Mouse (Mus musculus) thymus, adult 2 months (tissue): ENCODE measurements around the gene Olfr1496. TPM values are rescaled to one million over a fixed set of nuclear protein-coding genes. Genes with fewer than 3 reads are reported as not detected.

Source experiments
- DNase-seq: peaks from one replicate; pipeline ENCODE4 v3.0.0; 2021
- H3K27ac ChIP-seq: fragments of 200-500 bp; 2 replicates; pipeline ENCODE4 v1.5.1; 2012; ENCODE audit warnings: low read length, control low read depth; ENCODE audit not compliant: control insufficient read depth, insufficient read depth
- H3K27me3 ChIP-seq: fragments of 200-500 bp; 2 replicates; pipeline ENCODE4 v1.6.1; 2012; ENCODE audit warnings: mild to moderate bottlenecking, low read length, moderate library complexity, mixed read lengths; ENCODE audit not compliant: control insufficient read depth, insufficient read depth
- H3K36me3 ChIP-seq: fragments of 200-500 bp; 2 replicates; pipeline ENCODE4 v1.6.1; 2012; ENCODE audit warnings: mild to moderate bottlenecking, low read length, moderate library complexity; ENCODE audit not compliant: control insufficient read depth, insufficient read depth
- H3K4me1 ChIP-seq: fragments of 200-500 bp; replicated peaks from 2 replicates; pipeline ENCODE4 v1.6.1; 2012; ENCODE audit warnings: low read length; ENCODE audit not compliant: control insufficient read depth, insufficient read depth
- H3K4me3 ChIP-seq: fragments of 200-500 bp; 2 replicates; pipeline ENCODE4 v1.5.1; 2012; ENCODE audit warnings: mild to moderate bottlenecking, low read length, control low read depth, moderate library complexity; ENCODE audit not compliant: control insufficient read depth, insufficient read depth
- CTCF ChIP-seq: fragments of 200-500 bp; IDR thresholded peaks from 2 replicates; pipeline ENCODE4 v1.5.1; 2012; ENCODE audit warnings: mild to moderate bottlenecking, control low read depth, low read length, moderate library complexity, borderline replicate concordance; ENCODE audit not compliant: control insufficient read depth, poor library complexity, insufficient read depth; ENCODE audit errors: extremely low read depth
- POLR2A ChIP-seq: fragments of 200-500 bp; IDR thresholded peaks from 2 replicates; pipeline ENCODE4 v1.6.1; 2012; ENCODE audit warnings: mild to moderate bottlenecking, low read length, control low read depth, moderate library complexity; ENCODE audit not compliant: control insufficient read depth, poor library complexity, insufficient read depth; ENCODE audit errors: extremely low read depth
- WGBS: fragments of 180-500 bp; shearing (Covaris S2); methylation state at CpG from one replicate; pipeline ENCODE4 v1.1.7; 2018; 5-methylcytosine and 5-hydroxymethylcytosine counted together
- polyA plus RNA-seq: library from polyadenylated mRNA; depleted of rRNA; stranded (reverse); fragments of >200 nt; gene quantifications from 2 replicates; pipeline ENCODE4 v1.2.3, GENCODE M21; 2012; rRNA removed

Olfr1496 gene
- polyA plus RNA-seq, 1 experiment: not detected

DNA sequence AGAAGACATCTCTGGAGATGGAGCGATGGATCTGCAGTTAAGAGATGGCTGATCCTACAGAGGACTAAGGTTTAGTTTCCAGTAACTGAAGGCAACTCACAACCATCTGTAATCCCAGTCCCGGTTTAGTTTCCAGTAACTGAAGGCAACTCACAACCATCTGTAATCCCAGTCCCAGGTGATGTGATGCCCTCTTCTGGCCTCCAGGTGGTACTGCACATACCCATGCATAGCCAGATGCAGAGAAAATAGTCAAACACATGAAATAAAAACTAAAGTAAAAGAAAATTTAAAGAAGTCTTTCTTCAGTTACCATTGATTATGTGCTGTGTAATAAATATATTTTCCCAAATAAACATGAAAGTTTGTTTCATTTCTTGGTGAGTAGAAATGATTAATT, 35.1 kb downstream of the Olfr1496 start:
- Histone ChIP-seq H3K36me3 (no peaks in the 10 kb centered on the region), H3K4me1 (no peaks in the 10 kb centered on the region), H3K4me3 (no peak overlapping the region), H3K27me3 (no peaks in the 10 kb centered on the region), H3K27ac (no peak overlapping the region)
- TF ChIP-seq CTCF (no peak), POLR2A (no peak)
- no peak for DNase-seq
- WGBS: 73% methylated on average over 2 of the region's 2 CpGs

DNA sequence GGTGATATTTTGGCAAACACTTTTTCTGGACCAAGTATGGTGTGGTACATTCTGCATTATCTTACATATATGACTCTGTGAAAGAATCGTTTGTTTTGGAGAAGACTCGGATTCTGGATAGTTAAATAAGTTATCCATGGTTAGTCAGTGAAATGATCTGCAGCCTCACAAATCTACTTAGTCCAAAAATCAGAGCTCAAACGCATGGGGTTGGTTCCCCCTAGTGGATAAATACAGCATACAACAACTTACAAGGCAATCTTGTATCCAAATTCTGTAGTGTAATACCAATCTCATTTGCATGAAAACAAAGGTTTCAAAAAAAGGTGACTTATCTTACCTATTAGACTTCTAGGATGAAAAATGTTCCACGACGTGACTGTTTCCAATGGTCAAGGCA, 41.1 kb downstream of the Olfr1496 start:
- no peaks in the 10 kb centered on the region for H3K27me3 ChIP-seq
- H3K4me3 ChIP-seq: no peak overlapping the region
- WGBS: 40% methylated on average over 5 of the region's 5 CpGs
- no peak for TF ChIP-seq CTCF
- no peak for TF ChIP-seq POLR2A
- H3K27ac ChIP-seq: no peak overlapping the region
- no peaks in the 10 kb centered on the region for H3K4me1 ChIP-seq
- DNase-seq: no peak
- no peaks in the 10 kb centered on the region for H3K36me3 ChIP-seq

DNA sequence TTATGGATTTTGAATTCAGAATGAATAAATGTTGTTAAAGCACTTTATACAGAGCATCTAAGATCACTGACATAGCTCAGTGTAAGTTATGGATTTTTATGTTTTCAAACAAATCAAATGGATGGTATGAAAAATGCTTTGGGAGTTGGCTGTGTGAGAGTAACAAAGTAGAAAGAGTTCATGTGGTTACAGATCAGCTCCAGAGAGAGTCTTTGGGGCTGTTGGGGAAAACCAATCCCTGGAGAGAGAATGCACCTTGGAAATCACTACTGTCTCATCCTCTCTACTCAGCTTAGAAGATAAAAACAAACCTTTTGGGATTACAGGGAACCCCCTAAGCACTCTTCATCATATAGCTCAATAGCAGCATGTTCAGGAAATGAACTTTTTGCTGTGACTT, 41.7 kb downstream of the Olfr1496 start, which contains the start of gene Olfr1499:
Olfr1499 (minus strand) TSS at position 101 of the 400 bp plus-strand sequence.
- Histone ChIP-seq H3K36me3 (no peaks in the 10 kb centered on the region), H3K27me3 (no peaks in the 10 kb centered on the region), H3K27ac (no peak within 1 kb of the TSS), H3K4me3 (no peak within 1 kb of the TSS), H3K4me1 (no peaks in the 10 kb centered on the region)
- TF ChIP-seq POLR2A: no peak
- no peak for TF ChIP-seq CTCF
- no peak for DNase-seq

DNA sequence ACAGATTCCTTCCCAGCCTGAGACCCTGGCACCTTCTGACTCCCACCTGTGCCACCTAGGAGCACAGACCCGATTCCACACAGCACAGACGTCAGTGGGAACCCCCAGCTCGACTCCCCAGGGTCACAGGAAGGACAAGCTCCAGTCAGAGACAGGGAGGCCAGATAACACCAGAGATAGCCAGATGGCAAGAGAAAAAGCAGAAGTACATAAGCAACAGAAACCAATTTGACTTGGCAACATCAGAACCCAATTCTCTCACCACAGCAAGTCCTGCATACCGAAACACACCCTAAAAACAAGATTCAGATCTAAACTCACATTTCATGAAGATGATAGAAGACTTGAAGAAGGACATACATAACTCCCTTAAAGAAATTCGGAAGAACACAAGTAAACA, 43.2 kb downstream of the Olfr1496 start:
- Histone ChIP-seq H3K4me3 (no peak overlapping the region), H3K27me3 (no peaks in the 10 kb centered on the region), H3K36me3 (no peaks in the 10 kb centered on the region), H3K27ac (no peak overlapping the region), H3K4me1 (no peaks in the 10 kb centered on the region)
- TF ChIP-seq CTCF (no peak), POLR2A (no peak)
- DNase-seq: no peak
- 30% methylated on average over 5 of the region's 5 CpGs for WGBS

DNA sequence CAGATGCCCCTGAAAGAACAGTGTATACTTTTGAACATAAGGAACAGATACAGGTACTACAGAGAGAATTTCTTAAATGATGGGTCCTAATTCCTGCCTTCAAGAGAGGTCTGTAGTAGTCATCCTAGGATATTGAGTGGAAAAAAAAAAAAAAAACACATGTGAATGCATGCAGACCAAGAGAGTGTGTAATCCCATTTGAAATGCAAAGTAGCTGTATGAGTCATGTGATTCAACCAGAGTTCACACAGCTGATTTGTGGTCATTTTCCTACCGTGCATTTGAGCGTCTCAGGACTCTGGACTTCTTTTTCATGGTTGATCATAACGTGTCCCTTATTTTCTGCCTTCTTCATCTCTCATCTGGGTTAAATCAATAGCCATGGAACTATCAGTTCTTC, 50.8 kb downstream of the Olfr1496 start:
- no peak overlapping the region for H3K4me3 ChIP-seq
- no peaks in the 10 kb centered on the region for H3K27me3 ChIP-seq
- no peak for DNase-seq
- H3K36me3 ChIP-seq: no peaks in the 10 kb centered on the region
- no peaks in the 10 kb centered on the region for H3K4me1 ChIP-seq
- WGBS: 87% methylated on average over 3 of the region's 3 CpGs
- no peak overlapping the region for H3K27ac ChIP-seq
- TF ChIP-seq CTCF (no peak), POLR2A (no peak)

DNA sequence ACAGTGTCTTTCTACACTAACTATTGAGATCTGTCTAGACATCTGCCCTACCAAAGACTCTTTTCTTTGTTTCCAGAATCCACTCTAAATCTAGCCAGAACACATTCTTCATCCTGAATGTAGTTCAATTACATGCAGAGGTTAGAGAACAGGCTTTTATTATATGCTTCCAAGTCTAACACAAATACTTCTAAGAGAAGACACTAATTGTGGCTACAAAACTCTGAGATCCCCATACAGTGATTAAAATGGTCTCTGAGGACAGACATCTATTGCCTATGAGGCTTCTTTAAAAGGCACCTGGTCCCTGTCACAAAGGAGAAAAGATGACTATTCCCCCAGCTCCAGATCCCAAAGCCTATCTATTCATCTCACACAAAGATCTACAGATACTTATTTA, 52.7 kb downstream of the Olfr1496 start, which contains the start of gene Olfr1500:
Olfr1500 (minus strand) TSS at position 101 of the 400 bp plus-strand sequence.
- Histone ChIP-seq H3K36me3 (no peaks in the 10 kb centered on the region), H3K27me3 (no peaks in the 10 kb centered on the region)
- DNase-seq: no peak

More for the DNA sequence above, 52.7 kb downstream of the Olfr1496 start, which contains the start of gene Olfr1500:
- Histone ChIP-seq H3K4me1 (no peaks in the 10 kb centered on the region), H3K27ac (no peak within 1 kb of the TSS), H3K4me3 (no peak within 1 kb of the TSS)
- TF ChIP-seq POLR2A (no peak), CTCF (no peak)

Other genes starting within 250 kb of the Olfr1496 start
- not detected in 2 replicates for gene Olfr1480, start 250.0 kb upstream of the Olfr1496 start, polyA plus RNA-seq
- gene Olfr1484, start 194.4 kb upstream of the Olfr1496 start, polyA plus RNA-seq: not detected in 2 replicates
- not detected in 2 replicates for gene Olfr1487, start 160.5 kb upstream of the Olfr1496 start, polyA plus RNA-seq
- gene Olfr1489, start 146.3 kb upstream of the Olfr1496 start, polyA plus RNA-seq: not detected in 2 replicates
- gene Olfr1490, start 126.8 kb upstream of the Olfr1496 start, polyA plus RNA-seq: not detected in 2 replicates
- not detected in 2 replicates for gene Olfr1491, start 80.6 kb upstream of the Olfr1496 start, polyA plus RNA-seq
- not detected in 2 replicates for gene Olfr1493-ps1, start 54.6 kb upstream of the Olfr1496 start, polyA plus RNA-seq
- not detected in 2 replicates for gene Olfr1494, start 38.1 kb upstream of the Olfr1496 start, polyA plus RNA-seq
- not detected in 2 replicates for gene Olfr1495, start 13.3 kb upstream of the Olfr1496 start, polyA plus RNA-seq
- gene Olfr1497, start 20.3 kb downstream of the Olfr1496 start, polyA plus RNA-seq: not detected in 2 replicates
- not detected in 2 replicates for gene Olfr1499, start 41.6 kb downstream of the Olfr1496 start, polyA plus RNA-seq
- not detected in 2 replicates for gene Olfr1500, start 52.6 kb downstream of the Olfr1496 start, polyA plus RNA-seq
- not detected in 2 replicates for gene Olfr1501, start 72.8 kb downstream of the Olfr1496 start, polyA plus RNA-seq
- not detected in 2 replicates for gene Olfr1502, start 83.9 kb downstream of the Olfr1496 start, polyA plus RNA-seq
- gene Olfr1504, start 120.0 kb downstream of the Olfr1496 start, polyA plus RNA-seq: not detected in 2 replicates
- gene Olfr1505, start 135.7 kb downstream of the Olfr1496 start, polyA plus RNA-seq: not detected in 2 replicates